Mouse (Mus musculus): ENCODE data around the gene Hist1h3i. TPM values are rescaled to one million over a fixed set of nuclear protein-coding genes. Genes with fewer than 3 reads are reported as not detected.
A peak's percentile ranks its signal among the peaks of the same experiment; 100 is the strongest.
"Not testable (repeated sequence)": the region's sequence is repeated elsewhere in the genome, so short reads cannot be mapped to it uniquely, and the experiment has no call there.

Hist1h3i gene
- polyA plus RNA-seq, 1 experiment from 2014 or later: 79.3 TPM

DNA sequence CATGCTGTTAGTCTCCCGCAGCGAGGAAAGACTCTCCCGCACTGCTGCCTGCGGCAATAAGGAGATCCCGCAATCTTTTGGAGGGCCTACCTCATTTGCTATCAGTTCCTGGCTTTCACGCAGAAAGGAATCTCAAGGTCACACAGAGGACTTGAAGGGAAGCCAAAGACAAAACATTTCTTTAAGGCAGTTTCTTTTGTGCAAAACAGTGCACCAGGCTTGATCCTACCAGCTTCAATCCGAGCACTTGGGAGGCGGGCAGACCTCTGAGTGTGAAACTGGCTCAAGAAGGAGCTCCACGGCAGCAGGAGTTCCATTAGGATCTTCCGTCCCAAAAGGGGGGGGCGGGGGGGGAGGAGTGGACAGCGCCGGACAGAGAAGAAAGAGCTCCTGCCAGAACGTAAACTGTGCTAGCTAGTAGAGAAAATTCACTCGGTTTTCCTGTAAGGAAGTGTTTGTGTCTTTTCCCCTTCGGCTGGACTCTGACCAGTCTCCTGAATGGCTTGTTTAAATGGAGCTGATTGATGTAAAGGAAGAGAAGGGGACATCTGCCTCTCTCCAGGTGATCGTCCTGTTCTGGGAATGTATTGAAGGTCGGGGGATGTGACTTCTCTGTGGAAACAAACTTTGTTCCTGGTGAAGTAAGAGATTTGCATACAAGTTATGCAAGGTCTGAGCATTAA, 7.6 kb upstream of the Hist1h3i start:
- WGBS: 5% methylated on average over 18 of the region's 18 CpGs
- H3K4me3 ChIP-seq: 0 out of 2 replicates have a peak overlapping the region, but pooled peaks have one; percentile 3
- no peaks in the 10 kb centered on the region for H3K9me3 ChIP-seq
- ATAC-seq (replicated peaks): no peak
- no peak overlapping the region for H3K27ac ChIP-seq (replicated peaks)
- peak overlapping the region; percentile 16 for H3K4me2 ChIP-seq (replicated peaks)
- H3K27me3 ChIP-seq: no peaks in the 10 kb centered on the region
- H3K9ac ChIP-seq (replicated peaks): no peak overlapping the region
- no peaks in the 10 kb centered on the region for H3K36me3 ChIP-seq
- peaks cover 21% of the 10 kb centered on the region for H3K4me1 ChIP-seq

DNA sequence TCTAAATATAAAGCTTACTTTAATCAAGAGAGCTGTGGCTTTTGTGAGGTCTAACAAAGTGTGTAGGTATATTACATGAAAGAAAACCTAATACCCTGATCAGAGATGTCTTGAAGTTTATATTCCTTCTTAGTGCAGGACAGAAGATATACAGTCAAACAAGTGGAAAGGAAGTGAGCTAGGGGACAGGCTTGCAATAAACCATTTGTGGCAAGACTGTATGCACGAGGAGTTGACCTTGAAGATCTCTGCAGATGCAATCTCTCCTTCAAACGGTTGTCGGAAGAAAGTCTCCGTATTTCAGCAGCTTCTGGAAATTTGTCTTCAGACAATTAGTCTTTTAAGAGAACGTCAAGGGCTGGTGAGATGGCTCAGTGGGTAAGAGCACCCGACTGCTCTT, 6.8 kb upstream of the Hist1h3i start:
- Histone ChIP-seq H3K36me3 (no peaks in the 10 kb centered on the region), H3K4me3 (no peak overlapping the region), H3K27me3 (no peaks in the 10 kb centered on the region), H3K9ac (replicated peaks) (no peak overlapping the region), H3K9me3 (no peaks in the 10 kb centered on the region), H3K4me1 (peaks cover 24% of the 10 kb centered on the region), H3K27ac (replicated peaks) (no peak overlapping the region), H3K4me2 (replicated peaks) (no peak overlapping the region)
- 62% methylated on average over 6 of the region's 6 CpGs for WGBS
- ATAC-seq (replicated peaks): no peak

DNA sequence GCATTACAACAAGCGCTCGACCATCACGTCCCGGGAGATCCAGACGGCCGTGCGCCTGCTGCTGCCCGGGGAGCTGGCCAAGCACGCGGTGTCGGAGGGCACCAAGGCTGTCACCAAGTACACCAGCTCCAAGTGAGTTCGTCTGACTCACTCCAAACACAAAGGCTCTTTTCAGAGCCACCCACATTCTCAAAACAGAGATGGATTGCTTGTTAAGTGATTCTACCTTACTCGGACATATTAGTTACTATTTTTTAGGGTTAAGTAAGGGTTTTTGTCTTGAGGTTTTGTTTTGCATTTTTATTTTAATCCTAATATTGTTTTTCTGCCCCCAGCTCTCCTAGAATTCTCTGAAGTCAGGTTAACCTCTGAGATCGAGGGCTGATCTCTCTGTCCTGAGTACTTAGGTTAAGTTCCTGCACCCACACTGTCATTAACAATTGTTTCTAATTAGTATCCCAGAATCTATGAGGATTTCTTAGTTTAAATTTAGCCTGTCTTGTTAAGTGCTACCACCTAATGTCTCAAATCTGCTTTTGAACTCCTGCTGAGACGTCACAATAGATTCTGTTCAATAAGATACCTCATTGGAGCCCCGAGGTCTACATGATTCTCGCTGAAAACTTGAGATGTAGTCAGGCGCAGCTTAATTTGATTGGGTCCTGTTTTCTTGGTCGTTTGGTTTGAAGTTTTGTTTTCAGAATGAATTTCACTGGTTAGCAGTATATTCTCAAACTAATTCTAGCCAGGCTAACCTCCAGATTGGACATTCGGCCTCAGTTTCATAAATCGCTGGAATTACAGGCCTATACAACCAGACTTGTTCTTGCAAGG, 4.8 kb upstream of the Hist1h3i start:
- no peak overlapping the region for H3K9ac ChIP-seq (replicated peaks)
- peak; percentile 27 for ATAC-seq (replicated peaks)

DNA sequence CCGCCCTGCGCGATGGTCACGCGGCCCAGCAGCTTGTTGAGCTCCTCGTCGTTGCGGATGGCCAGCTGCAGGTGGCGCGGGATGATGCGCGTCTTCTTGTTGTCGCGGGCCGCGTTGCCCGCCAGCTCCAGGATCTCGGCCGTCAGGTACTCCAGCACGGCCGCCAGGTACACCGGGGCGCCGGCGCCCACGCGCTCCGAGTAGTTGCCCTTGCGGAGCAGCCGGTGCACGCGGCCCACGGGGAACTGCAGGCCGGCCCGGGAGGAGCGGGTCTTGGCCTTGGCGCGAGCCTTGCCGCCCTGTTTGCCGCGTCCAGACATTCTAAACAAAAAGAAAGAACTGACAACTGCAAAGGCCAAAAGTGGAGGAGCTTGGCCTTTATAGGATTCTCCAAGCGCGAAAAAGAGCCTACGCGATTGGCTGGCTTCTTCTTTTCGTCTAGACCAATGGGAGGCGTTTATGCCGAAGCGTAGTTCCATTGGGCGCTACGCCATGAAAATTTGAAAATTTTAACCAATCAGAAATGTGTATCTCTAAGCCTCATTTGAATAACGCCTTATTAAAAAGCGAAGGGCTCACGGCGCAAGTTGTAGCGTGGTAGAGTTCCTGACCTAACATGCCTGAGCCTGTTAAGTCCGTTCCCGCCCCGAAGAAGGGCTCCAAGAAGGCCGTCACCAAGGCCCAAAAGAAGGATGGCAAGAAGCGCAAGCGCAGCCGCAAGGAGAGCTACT, 3.9 kb upstream of the Hist1h3i start, which contains the start of the genes Hist1h2an and Hist1h2bp:
Gene Hist1h2an, minus strand, starts transcription at position 320 of the 731 bp plus-strand sequence.
Gene Hist1h2bp, plus strand, starts transcription at position 563 of the 731 bp plus-strand sequence.
- peak within 1 kb of the TSS; percentile 88 for H3K27ac ChIP-seq (replicated peaks)
- peaks cover 42% of the 10 kb centered on the region for H3K4me1 ChIP-seq
- ATAC-seq (replicated peaks): peak; percentile 92
- peak within 1 kb of the TSS; percentile 49 for H3K9ac ChIP-seq (replicated peaks)
- H3K9me3 ChIP-seq, H3K36me3 ChIP-seq, H3K27me3 ChIP-seq: not testable (repeated sequence)
- H3K4me3 ChIP-seq: peak within 1 kb of the TSS; percentile 42
- under 1% methylated on average over 41 of the region's 63 CpGs for WGBS
- peak within 1 kb of the TSS; percentile 57 for H3K4me2 ChIP-seq (replicated peaks)

More for the DNA sequence above, 4.8 kb upstream of the Hist1h3i start:
- H3K36me3 ChIP-seq: no peaks in the 10 kb centered on the region
- WGBS: 7% methylated on average over 16 of the region's 21 CpGs
- no peaks in the 10 kb centered on the region for H3K27me3 ChIP-seq
- peaks cover 34% of the 10 kb centered on the region for H3K4me1 ChIP-seq
- peak overlapping the region; percentile 42 for H3K4me3 ChIP-seq
- peak overlapping the region; percentile 88 for H3K27ac ChIP-seq (replicated peaks)
- H3K9me3 ChIP-seq: no peaks in the 10 kb centered on the region
- H3K4me2 ChIP-seq (replicated peaks): peak overlapping the region; percentile 57

DNA sequence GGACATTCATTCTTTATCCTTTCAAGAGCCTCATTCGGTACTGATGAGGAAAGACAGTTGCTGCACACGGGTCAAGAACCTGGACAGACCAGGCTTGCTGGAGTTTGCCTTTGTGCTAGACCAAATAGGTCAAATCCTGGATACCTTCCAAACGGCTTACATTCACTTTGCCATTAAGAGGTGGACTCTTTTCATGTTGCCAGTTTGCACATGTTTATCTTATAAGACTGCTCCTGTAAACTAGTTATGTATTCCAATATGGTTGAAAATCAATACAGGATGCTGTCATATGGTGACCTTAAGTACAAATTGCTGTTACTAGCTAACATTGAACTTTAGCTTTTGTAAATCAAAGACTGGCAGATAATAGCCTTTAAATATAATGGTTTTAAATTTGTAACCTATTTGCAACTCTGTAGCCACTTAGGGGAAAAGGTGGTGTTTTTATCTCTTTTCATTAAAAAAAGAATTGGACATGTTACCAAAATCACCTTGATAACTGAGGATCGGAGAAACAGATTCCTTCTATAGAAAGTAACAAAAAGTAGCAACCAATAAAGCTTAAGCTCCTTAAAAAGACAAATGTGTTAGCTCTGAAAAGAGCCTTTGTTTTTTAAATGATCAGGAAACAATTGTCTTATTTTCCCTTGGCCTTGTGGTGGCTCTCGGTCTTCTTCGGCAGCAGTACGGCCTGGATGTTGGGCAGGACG, 3.2 kb upstream of the Hist1h3i start:
- Histone ChIP-seq H3K27me3 (no peaks in the 10 kb centered on the region), H3K9ac (replicated peaks) (peak overlapping the region; percentile 49), H3K36me3 (no peaks in the 10 kb centered on the region), H3K4me1 (peaks cover 43% of the 10 kb centered on the region), H3K27ac (replicated peaks) (peak overlapping the region; percentile 87), H3K4me2 (replicated peaks) (peak overlapping the region; percentile 57), H3K9me3 (no peaks in the 10 kb centered on the region), H3K4me3 (peak overlapping the region; percentile 42)
- 2% methylated on average over 8 of the region's 8 CpGs for WGBS
- no peak for ATAC-seq (replicated peaks)

DNA sequence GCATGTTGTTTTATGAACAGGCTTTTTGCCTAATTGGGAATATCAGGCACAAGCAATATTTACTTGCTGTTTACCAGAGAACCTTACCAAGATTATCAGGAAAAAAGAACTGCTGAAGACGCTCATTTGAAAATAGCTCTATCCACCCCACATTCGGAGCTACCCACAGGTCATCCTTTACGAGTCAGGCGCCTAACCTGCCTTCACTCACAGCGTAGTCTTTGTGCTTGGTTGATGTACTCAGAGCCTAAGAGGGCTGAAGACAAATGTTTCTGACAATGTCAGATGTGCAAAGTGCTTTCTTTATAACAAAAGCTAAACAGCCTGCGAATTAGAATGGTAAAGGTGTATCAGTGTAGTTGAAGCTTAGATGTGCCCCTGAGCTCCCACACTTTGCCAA, 1.1 kb upstream of the Hist1h3i start:
- Histone ChIP-seq H3K27ac (replicated peaks) (peak overlapping the region; percentile 88), H3K27me3 (no peaks in the 10 kb centered on the region), H3K4me3 (no peak overlapping the region), H3K9ac (replicated peaks) (peak overlapping the region; percentile 26; the same call in 1 of the 2 replicates), H3K36me3 (no peaks in the 10 kb centered on the region), H3K4me1 (peaks cover 57% of the 10 kb centered on the region), H3K4me2 (replicated peaks) (peak overlapping the region; percentile 77), H3K9me3 (no peaks in the 10 kb centered on the region)
- no peak for ATAC-seq (replicated peaks)
- WGBS: 19% methylated on average over 6 of the region's 6 CpGs

DNA sequence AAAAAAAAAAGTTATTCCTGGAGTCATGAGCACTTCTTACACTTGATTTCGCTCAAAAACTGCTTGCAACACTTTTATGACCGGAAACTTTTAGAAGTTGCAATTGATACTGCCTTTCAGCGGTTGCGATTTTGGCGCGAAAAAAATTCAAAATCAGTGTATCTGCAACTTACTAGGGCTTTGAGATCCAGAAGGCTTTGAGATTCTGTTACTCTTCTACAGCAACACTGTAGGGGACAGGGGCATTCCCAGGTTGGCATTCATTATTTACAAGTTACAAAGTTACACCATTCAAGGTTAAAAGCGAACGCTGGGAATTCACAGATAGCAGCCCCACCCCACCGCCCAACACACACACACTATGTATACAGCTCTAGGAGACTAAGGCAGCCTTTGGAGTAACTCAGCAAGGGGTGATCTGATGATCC, 578 bp upstream of the Hist1h3i start:
- H3K36me3 ChIP-seq: no peaks in the 10 kb centered on the region
- no peak for ATAC-seq (replicated peaks)
- no peaks in the 10 kb centered on the region for H3K9me3 ChIP-seq
- H3K4me1 ChIP-seq: peaks cover 59% of the 10 kb centered on the region
- no peaks in the 10 kb centered on the region for H3K27me3 ChIP-seq
- H3K4me3 ChIP-seq: peak overlapping the region; percentile 46
- peak overlapping the region; percentile 88 for H3K27ac ChIP-seq (replicated peaks)
- H3K9ac ChIP-seq (replicated peaks): peak overlapping the region; percentile 26; the same call in 1 of the 2 replicates
- peak overlapping the region; percentile 77 for H3K4me2 ChIP-seq (replicated peaks)
- under 1% methylated on average over 9 of the region's 9 CpGs for WGBS

DNA sequence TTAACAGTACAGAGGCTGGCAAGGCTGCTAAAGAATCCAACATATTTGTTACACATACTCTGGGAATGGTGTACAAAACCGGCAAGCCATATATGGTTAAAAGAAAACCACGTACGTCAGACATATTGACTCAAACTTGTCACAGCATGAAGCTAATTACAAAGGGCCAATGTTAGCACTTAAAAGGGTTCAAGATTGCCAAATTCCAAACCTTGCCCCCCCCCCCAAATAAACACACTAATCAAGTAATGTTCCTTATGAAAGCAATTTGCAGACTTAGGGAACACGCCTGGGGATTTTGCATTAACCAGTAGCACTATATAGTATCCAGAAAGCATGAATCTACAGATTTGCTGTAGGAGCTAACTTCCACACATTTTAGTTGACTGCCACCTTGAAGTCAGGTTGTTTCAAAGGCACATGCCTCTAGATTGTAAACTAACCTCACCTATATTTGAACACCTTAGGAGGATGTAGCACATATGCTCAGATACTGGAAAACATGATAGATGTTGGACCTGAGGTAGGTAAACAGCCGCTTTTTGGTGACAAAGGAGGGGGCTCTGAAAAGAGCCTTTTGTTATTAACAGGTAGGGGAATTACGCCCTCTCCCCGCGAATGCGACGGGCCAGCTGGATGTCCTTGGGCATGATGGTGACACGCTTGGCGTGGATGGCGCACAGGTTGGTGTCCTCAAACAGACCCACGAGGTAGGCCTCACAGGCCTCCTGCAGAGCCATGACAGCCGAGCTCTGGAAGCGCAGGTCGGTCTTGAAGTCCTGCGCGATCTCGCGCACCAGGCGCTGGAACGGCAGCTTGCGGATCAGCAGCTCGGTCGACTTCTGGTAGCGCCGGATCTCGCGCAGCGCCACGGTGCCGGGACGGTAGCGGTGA, 562 bp downstream of the Hist1h3i start:
- peak overlapping the region; percentile 67 for H3K9ac ChIP-seq (replicated peaks)
- WGBS: under 1% methylated on average over 23 of the region's 35 CpGs
- not testable (repeated sequence) for ATAC-seq (replicated peaks); H3K27me3 ChIP-seq; H3K36me3 ChIP-seq; H3K9me3 ChIP-seq
- H3K4me3 ChIP-seq: peak overlapping the region; percentile 46
- H3K4me1 ChIP-seq: peaks cover 57% of the 10 kb centered on the region
- H3K4me2 ChIP-seq (replicated peaks): peak overlapping the region; percentile 77
- peak overlapping the region; percentile 88 for H3K27ac ChIP-seq (replicated peaks)

DNA sequence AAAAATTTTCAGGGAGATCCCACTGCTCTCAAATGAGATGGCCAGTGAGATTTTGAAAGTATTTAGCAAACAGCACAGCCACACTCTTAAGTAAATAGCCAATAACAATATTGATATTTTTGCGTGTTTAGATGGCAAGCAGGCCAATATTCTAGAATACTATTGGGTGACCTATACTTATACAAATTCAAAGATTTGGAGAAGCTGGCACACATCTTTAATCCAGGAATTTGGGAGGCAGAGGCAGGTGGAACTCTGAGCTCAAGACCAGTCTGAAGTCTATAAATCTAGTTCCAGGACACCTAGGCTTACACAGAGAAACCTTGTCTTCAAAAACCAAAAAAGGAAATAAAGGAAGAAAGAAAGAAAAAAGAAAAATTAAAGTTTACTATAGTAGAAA, 1.5 kb downstream of the Hist1h3i start:
- Histone ChIP-seq H3K36me3 (no peaks in the 10 kb centered on the region), H3K4me3 (no peak overlapping the region), H3K27me3 (no peaks in the 10 kb centered on the region), H3K9me3 (no peaks in the 10 kb centered on the region), H3K9ac (replicated peaks) (no peak overlapping the region), H3K4me1 (peaks cover 56% of the 10 kb centered on the region), H3K27ac (replicated peaks) (no peak overlapping the region), H3K4me2 (replicated peaks) (no peak overlapping the region)
- WGBS: 95% methylated on average over 1 of the region's 1 CpGs
- ATAC-seq (replicated peaks): no peak

DNA sequence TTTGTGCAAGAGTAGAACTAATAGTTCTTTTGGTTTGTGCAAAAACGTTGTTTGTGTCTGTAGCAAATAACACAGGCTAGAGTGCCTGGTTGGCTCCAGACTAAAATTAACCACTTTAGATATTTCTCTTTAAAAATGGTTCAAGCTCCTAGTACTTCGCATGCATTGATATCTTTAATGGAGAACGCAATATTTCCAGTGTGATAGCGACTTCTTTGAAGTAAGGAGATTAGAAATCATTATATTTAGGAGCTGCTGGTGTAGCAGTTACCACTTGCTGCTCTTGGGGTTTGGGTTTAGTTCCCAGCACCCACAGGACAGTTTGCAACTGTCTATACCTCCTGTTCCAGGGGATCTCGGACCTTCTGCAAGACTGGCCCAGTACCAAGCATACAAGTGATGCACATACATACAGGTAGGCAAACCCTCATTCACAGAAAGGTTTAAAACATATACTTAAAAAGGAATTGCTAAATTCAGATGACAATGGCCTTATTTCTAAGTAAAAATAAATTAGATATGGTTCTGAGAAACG, 2.1 kb downstream of the Hist1h3i start:
- no peak overlapping the region for H3K9ac ChIP-seq (replicated peaks)
- H3K4me3 ChIP-seq: peak overlapping the region; percentile 50; the same call in 1 of the 2 replicates

More for the DNA sequence above, 2.1 kb downstream of the Hist1h3i start:
- no peaks in the 10 kb centered on the region for H3K27me3 ChIP-seq
- H3K4me1 ChIP-seq: peaks cover 51% of the 10 kb centered on the region
- 39% methylated on average over 6 of the region's 6 CpGs for WGBS
- peak overlapping the region; percentile 84 for H3K4me2 ChIP-seq (replicated peaks)
- no peak for ATAC-seq (replicated peaks)
- H3K27ac ChIP-seq (replicated peaks): peak overlapping the region; percentile 89
- no peaks in the 10 kb centered on the region for H3K9me3 ChIP-seq
- no peaks in the 10 kb centered on the region for H3K36me3 ChIP-seq

Measured in forebrain, embryonic 15.5 days (tissue).